Mouse (Mus musculus) retina, postnatal 1 day (tissue): ENCODE data around the gene Asap3.

Experiments
- DNase-seq: peaks from one replicate; pipeline ENCODE4 v3.0.0-alpha.2; 2012

Gene Asap3

DNA sequence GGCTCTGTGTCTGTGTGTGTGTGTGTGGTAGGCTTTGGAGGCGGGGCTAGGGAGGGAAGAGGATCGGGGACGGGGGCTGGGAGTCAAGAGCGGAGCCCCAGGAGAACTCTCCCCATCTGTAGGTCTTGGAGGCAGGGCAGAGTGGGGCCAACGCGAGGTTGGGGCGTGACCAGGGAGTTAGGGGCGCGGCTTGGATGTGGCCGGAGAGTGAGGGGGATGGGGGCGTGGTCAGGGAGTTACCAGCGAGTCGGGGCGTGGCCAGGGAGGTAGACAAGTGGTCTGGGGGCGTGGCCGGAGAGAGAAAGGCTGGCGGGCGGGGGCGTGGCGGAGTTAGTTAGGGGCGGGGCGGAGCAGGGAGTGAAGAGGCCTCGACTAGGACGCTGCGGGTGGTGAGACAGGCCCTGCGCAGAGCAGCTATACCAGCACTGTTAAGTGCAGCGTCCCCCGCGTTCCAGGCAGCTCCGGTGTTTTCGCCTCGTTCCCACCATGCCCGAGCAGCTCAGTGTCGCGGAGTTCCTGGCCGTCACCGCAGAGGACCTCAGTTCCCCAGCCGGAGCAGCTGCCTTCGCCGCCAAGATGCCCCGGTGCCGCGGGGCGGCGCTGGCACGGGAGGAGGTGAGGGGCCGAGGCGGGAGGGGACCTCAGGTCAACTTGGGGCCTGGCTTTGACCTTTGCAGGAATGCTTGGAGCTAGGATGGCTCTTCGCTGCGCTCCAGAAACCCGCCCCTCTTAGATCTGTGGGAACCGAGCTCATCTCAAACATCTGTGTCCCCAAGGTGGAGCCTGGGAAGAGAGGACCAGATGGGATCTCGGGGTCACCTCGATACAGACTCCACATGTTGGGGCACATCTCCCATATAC lies at the start of gene Asap3:
TSS of gene Asap3 (plus strand) at position 333 of the 861 bp plus-strand sequence.
- peak; percentile 98 for DNase-seq

DNA sequence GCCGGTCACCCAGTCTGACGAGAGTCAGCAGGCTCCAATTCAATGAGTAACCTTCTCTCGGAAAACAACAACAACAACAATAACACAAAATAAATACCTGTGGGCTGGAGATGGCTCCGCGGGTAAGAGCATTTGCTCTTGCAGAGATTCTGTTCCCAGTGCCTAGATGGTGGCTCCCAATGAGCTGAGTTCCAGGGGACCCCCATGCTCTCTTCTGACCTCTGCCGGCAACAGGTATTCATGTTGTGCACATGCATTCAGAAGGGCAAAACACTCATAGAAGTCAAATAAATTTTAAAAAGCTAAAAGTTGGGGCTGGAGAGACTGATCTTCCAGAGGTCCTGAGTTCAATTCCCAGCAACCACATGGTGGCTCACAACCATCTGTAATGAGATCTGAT lies 47.7 kb upstream of the Asap3 start:
- DNase-seq = no peak

DNA sequence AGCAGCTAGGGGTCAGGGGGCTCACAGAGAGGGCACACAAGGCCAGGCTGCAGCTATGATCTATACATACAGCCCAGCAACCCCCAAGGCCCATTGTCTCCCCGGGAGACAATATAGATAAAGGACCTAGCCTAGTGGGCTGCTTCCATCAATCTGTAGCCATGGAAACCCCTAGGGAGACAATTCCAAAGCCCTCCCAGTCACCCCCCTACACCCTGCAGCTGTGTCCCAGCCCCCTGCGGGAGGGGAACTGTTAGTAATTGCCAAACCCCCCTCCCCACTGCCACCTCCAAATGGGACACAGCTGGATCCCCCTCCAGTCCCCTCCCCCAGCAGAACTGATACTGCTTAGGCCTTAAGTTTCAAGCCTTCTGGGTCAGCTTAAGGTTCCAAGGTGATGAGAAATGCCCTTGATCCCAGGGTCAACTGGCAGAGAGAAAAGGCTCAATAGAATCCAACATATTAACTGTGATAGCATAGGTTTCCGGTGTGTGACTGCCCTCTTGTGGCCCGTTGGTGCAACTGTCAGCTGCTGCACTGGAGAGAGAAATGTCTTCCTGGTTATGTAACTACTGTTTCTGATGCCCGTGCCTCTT lies 46.3 kb upstream of the Asap3 start:
- DNase-seq = peak; percentile 90

DNA sequence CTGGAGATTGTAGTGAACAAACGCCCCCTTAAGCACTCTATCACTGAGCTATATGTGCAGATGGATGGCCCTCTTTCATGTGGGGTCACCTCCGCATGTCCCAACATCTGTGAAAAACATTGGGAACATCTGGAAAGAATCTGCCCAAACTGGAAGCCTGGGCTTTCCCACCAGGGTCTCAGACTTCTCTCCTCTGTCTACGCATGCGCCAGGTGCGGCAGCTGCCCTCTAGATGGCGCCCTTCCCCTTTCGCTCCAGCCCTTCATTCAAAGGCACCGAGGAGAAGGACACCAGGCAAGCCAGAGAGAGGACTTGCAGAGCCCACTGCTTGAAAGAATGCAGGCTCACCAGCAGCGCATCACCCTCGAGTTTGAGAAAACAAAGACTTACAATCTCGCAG lies 42.7 kb upstream of the Asap3 start:
- DNase-seq = peak; percentile 93

DNA sequence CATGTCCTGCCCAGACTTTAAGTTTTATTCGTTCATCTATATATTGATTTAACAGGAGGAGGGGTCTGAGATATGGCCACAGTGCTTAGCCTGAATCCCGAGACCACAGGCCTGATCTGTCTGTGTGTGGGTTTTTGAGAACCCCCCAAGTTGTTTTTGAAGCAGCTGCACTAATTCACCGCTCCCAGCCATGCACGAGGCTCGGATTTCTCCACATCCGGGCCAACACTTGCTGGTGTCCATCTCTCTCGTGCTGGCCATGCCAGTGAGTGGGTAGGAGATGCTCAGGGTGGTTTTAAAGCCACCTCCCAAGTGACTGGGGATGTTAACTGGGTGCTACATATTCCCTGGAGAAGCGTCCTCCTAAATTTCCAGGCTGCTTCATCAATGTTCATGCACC lies 41.2 kb upstream of the Asap3 start:
- DNase-seq = no peak

DNA sequence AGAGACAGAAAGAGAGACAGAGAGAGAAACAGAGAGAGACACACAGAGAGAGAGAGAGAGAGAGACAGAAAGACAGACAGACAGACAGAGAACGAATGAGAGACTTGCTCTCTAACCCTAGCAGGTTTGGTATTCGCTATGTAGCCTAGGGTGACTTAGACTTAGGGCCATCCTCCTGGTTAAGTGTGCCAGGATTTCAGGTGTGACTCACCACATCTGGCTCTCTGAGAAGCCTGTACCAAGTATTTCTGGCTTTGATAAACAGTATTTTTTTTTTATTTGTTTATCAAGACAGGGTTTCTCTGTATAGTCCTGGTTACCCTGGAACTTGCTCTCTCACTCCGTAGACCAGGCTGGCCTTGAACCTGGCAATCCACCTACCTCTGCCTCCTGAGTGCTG lies 38.5 kb upstream of the Asap3 start:
- DNase-seq = no peak

DNA sequence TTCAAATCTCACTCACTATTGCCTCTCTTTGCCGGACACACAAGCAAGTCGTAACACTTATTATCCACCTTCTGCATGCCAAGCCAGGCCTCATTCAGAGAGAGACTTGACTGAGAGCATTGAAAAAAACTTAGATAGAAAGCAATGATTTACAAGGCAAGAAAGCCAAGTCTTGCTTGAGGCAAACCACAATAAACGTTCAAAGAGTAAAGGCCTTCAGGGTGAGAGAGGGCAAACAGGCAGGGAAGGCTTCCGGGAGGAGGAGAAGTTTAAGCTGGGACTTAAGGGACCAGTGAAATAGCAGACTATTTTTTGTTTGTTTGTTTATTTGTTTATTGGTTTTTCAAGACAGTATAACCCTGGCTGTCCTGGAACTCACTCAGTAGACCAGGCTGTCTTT lies 35.8 kb upstream of the Asap3 start:
- DNase-seq = no peak

DNA sequence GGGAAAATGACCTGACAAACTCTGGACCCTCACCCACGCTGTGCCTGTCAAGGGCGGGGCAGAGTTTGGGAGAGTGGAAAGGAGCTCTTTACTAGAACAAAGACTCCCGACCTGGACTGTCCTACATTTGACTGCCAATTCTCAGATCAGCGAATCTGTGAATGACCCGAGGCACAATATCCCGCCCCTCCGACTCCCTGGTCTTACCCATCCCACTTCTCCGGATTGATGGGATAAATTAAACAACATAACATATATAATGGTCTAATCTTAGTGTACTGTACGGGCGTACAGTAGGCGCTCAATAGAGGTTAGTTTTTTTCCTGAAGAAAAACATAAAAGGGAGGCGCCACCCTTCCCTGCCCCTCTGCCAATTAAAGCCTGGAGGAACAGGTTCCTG lies 34.7 kb upstream of the Asap3 start:
- DNase-seq = peak; percentile 72

DNA sequence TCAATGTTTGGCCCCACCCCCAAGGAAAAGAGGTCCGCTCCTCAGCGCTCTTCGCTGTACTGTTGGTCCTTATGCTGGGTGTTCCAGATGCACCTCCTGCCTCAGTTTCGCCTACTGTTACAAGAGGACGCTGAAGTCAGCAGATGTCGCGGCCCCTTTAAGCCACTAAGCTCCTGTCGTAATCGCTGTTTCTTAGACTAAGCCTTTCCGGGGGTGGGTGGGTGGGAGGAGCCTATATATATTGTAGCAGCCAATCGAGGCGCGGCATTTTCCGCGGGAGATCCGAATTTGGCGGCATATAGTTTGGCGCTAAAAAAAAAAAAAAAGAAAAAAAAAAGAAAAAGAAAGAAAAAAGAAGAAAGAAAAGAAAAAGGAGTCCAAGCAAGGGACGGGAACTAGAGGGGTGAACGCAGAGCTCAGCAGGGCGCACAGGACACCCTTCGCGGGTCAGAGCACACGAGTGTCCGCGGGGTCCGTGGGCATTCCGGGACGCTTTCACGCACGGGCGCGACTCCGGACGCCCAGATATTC lies 34.1 kb upstream of the Asap3 start, which contains the start of gene E2f2:
TSS of gene E2f2 (plus strand) at position 384 of the 531 bp plus-strand sequence.
- peak; percentile 88 for DNase-seq

DNA sequence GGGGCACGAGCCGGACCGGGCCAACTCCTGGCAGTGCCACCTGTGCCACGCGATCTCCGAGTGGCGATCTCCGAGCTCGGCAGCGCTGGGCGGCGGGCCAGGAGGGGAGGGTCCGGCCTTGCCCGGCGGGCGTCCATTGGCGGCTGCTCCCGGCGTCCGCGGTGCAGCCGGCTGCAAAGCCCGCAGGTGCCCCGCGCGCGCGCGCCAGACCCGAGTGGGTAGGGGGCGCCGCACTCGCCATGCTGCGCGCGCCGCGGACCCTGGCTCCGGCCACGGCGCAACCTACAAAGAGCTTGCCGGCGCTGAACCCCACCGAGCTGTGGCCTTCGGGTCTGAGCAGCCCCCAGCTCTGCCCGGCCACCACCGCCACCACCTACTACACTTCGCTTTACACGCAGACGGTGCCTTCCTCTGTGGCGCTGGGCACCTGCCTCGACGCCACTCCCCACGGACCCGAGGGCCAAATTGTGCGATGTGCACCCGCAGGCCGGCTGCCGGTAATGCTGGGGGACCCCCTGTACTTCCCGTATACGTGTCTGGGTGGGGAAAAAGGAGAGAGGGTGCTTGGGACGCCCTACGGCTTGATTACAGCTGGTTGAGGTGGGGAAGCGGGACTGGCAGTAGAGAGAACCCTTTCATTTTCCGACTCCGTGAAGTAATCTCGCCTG lies 33.5 kb upstream of the Asap3 start:
- peak; percentile 85 for DNase-seq

DNA sequence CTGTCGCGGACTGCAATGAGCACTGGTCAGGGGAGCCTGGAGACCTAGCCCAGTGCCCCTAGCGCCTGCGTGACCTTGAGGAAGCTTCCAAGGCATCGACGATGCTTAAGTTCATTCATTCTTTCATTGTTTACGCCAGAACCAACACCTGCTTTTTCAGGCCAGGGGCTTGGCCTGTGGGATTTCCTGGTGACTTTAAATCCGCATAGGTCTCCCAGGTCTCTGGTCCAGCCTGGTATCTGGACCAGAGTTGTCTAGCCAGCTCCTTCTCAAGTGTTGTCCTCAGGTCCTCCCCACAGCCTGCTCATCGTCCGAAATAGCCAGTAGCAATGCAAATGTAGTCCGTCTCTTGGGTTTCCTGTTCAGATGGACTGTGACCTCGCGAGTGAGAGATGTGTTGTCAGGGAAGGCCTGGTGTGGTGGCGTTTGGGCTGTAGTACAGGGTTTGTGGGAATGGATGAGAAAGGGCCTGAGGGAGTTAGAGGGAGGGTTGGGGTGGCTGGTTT lies 32.9 kb upstream of the Asap3 start:
- DNase-seq = peak; percentile 41

DNA sequence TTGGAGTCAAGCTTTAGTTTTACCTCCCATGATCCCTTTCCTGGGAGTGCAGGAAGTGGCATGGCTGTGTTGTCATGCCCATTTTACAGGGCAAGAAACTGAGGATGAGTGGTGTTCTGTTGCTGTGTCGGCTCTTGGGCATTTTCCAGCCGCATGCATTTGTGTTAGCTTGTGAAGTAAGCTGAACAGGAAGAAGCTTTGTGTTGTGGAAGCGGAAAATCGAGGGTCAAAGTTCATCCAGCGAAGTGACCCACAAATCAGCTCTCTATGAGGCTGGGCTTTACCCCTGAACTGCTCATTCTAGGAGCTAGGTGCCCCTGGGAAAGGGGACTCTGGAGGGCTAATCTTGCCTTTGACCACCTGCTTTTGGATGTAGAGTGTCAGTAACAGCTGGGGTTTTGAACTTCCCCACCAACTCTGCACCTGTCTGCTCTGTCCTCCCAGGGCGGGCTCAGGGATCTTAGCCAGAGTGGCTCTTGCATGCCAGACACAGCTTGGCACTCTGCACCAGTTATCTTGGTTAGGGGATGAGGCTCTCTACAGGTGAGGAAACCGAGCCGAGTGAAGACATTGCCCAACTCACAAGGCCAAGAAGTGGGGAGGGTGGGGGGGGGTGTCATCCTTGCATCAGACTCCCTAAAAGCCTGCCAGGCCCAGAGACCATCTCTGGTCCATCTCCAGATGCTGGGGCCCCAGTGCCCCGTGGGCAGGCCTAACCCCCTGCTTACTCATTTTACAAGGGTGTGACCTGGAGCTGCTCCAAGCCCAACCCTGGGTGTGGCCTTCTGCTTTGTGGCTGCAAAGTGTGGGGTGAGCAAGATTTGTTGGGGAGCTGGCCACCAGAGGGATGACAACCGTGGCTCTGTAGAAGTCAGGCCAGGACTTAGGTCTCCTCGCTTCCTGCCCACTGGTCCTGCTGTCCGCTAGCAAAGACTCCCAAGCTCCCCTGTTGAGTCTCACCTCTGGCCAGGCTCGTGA lies 31.7 kb upstream of the Asap3 start:
- no peak for DNase-seq

DNA sequence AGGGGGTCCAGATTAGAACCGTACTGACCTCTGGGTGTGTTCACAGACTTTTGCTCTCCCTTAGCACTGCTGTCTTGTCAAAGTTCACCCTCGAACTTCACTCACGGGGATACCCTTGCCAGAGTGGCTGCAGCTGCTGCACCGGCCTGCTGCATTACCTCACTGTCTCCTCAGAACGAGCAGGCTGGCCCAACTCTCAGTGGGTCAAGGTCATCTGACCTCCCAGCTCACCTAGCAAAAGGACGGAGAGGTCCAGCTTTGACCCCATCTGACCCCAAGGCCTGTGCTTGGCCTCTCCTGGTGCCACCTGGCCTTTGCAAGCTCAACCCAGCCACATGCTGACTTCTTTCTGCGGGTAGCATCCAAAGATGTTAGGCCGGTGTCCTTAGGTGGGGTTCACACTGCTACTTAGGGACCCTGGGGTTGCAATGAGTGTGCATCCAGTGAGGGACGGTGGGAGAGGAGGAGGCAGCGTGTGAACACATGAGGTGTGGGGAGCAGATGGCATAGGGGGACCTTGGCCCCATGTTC lies 30.1 kb upstream of the Asap3 start:
- no peak for DNase-seq

DNA sequence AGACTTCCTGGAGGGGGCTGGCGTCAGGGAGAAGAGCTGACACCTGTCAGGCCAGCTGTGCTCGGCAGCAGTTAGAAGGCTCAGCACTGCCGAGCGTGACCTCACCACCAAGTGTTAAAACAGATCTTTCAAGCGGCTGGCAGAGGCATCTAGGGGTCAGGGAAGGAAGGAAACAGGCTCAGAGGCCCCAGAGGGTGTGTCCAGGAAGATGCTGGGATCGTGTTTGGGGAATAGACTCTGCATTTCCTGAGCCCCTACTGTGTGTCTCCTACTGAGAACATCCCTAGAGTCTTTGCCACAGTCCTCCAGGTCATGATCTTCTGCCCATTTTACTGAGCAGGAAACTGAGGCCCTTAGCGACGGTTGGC lies 28.9 kb upstream of the Asap3 start:
- DNase-seq = no peak

DNA sequence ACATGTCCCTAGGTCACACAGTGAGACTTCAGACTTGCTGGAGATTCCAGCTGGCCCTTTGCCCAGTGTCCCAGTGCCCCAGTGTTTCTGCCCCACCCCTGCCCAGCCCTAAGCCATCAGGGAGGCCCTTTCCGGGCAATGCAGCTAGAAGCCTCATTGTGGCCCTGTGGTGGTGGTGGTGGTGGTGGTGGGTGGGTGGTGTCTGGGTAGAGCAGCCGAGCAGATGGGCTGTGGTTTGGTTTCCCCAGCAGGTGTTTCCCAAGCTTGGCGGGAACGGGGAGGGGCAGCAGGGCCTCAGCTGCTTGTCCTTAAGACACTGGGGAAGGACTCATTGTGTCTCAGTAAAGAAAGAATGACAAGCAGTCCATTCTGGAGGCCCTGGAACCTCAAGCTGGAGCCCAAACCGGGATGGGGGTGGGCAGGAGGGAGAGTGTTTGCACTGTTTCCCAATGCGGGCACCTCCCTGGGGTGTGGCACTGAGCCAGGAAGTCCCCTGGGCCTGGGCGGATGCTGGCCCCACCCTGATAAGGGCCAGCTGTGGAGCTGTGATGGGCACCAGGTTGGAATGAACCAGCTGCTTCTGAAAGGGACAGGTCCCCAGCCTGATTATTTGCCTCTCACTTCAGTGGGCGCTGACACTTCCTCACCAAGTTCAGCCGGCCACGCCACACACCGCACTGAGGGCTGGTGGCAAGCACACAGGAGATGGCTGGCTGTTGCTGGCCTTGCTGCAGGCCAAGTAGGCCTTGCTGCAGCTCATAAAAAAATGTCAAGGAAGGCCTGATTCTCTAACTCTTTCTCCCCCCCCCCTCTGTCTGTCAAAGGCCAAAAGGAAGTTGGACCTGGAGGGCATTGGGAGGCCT lies 28.3 kb upstream of the Asap3 start:
- peak; percentile 71 for DNase-seq

DNA sequence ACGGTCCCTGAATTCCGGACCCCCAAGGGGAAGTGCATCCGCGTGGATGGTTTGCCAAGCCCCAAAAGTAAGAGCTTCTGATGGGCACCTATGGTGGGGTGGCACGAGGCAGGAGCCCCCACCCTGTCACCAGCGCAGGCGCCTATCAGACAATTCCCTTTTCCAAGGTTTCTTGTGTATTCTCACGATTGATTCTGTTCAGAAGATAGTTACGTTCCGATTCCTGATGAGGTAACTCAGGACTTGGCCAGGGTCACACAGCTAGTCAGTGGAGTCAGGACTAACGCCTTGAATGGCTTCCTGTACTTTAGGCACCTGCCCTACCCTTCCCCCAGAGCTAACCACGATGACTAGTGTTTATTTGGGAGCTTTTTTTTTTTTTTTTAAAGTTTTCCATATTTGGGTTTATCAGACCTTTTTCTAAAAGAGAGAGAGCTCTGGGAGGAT lies 27.7 kb upstream of the Asap3 start:
- DNase-seq = no peak

DNA sequence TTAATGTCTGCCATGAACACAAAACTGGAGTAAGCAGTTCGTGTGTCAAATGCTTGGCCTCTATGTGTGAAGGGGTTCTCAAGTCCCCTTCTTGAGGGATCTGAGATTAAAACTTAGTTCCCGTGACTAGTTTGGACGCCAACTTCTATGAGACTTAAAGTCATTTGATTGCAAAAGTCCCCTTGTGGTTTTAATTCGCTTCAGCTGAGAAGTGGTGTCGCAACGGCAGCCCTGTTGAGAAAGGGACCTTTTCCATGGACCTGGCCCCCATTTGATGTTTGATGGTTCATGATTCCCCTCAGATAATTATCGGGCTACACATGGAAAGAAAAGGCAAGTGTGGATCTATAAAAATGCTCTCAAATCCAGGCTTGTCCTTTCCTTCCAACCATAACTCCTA lies 26.7 kb upstream of the Asap3 start:
- no peak for DNase-seq

DNA sequence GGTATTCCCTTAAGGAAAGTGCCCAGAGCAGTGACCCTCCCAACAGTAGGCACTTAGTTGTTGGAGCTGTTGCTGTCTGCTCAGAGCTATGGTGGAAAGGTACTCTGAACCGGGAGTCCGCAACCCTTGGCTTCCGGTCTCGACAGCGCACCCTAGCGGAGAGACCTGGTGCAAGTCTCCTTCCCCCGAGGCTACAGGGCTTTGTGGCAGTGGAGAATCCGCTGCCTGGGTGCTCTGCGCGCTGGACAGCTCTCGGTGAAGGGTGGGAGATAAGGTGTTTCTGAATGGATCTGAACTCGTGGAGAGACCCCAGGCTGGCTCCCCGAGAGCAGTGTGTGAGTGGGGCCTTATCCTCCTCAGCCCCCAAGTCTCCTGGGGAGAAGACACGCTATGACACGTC lies 26.2 kb upstream of the Asap3 start:
- DNase-seq = peak; percentile 87

DNA sequence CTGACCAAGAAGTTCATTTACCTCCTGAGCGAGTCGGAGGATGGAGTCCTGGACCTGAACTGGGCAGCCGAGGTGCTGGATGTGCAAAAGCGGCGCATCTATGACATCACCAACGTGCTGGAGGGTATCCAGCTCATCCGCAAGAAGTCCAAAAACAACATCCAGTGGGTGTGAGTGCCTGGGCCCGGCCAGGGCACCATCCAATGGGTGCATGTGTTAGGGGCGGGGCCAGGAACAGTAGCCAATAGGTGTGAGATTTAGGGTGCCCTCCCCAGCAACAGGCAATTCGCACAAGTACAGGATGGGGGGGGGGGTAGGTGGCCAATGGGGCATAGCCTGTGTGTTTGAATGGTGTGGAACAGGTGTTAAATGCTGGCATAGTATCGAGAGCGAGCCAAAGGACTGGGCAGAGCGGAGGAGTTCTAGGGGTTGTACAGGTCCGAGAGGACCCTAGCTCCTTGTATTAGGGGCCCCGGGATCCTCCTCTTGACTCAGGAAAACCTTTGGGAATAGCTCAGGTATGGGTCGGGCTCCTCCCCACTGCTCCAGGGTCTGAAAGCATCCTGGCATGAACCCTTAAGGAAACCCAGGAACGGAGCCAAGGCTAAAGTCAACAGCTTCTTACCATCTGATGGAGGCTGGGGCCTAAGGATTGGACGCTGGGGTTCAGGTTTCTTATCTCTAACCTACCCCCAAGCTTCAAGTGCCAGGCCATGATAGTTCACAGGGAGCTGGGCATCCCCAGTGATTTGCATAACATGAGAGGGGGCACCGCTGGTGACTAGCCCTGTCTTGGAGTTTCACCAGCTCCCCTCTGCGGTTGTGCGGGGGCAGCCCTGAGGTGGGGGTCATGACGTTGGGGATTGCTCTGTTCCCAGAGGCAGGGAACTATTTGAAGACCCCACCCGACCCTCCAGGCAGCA lies 25.5 kb upstream of the Asap3 start:
- DNase-seq = peak; percentile 53

DNA sequence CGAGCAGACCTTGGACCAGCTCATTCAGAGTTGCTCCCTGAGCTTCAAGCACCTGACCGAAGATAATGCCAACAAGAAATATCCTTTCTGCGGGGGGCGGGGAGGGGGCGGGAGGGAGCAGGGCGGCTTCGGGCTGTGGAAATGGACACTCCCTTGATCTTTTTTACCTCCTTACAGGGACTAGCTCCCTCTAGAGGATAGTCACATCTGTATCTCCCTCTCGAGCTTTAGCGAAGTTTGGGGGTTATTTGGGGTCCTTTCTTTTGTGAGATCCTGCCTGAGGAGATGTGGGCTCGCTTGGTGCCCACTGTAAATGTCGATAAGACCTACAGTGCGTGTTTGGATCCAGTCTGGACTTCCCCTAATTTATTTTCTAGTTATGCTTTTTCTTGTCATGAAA lies 24.8 kb upstream of the Asap3 start:
- DNase-seq = peak; percentile 34
